Mouse (Mus musculus) cortical plate, adult 2 months (tissue): ENCODE results near the gene Efna5.

Source experiments
- CTCF ChIP-seq: fragments of 200-500 bp; IDR thresholded peaks from 2 replicates; pipeline ENCODE4 v1.5.1; 2011; ENCODE audit warnings: mild to moderate bottlenecking, control low read depth, low read length; ENCODE audit not compliant: insufficient read depth; ENCODE audit errors: extremely low read depth
- POLR2A ChIP-seq: fragments of 200-500 bp; IDR thresholded peaks from 2 replicates; pipeline ENCODE4 v1.6.1; 2011; ENCODE audit warnings: mild to moderate bottlenecking, low read length, control low read depth; ENCODE audit not compliant: insufficient read depth; ENCODE audit errors: extremely low read depth

- no peak for TF ChIP-seq POLR2A
- TF ChIP-seq CTCF: no peak
Observed at GRCm38 (mm10) chr17:62781120-62781519, 100.0 kb downstream of the Efna5 start.
